20 mouse cellular contexts compared by ENCODE assay signal in the genomic region with DNA sequence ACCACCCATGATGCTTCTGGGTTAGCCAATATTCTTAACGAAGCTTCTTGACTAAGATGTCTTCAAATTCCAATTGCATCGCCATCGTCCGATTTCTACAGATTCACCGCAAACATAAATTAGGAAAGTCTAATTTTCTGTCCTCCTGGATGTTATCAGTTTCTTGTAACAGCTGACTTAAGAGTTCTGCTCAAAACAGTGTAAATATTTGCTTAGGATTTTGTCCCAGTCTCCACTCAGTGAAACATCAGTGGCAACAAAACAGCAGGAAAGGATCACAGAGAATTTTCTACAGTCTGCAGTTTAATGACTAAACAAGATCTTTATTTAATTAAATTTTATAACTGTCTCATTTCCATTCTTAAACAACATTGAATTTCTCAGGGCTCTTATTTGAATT.
DNase-seq lines count a peak whose midpoint lies in the region; ATAC-seq and TF ChIP-seq lines count a peak whose summit lies in the region.
"Had no signal": no experiment of that assay in that cellular context is flagged by ENCODE, and none has a peak within 500 bp of the region (broad histone marks: within the 10 kb centered on the region; RNA-seq: fewer than 3 reads in every experiment).

No protein-coding gene starts in this region.

- 60% methylated on average over 5 of the region's 5 CpGs for WGBS in heart, adult 2 months
- WGBS in intestine, embryonic 16.5 days = 66% methylated on average over 5 of the region's 5 CpGs
- 65% methylated on average over 5 of the region's 5 CpGs for WGBS in intestine, postnatal 0 days
- 75% methylated on average over 5 of the region's 5 CpGs for WGBS in liver, adult 2 months
- WGBS in liver, postnatal 0 days (ENCODE audit: insufficient replicate concordance) = 87% methylated on average over 5 of the region's 5 CpGs
- 62% methylated on average over 5 of the region's 5 CpGs for WGBS in stomach, embryonic 15.5 days

- H3K27me3 ChIP-seq in heart, adult 2 months (ENCODE audit: control insufficient read depth, insufficient read depth, low read length) = no peaks in the 10 kb centered on the region
- no peaks in the 10 kb centered on the region for H3K27me3 ChIP-seq in intestine, embryonic 16.5 days (replicated peaks; ENCODE audit: control insufficient read depth, insufficient read depth, low read length)
- no peaks in the 10 kb centered on the region for H3K27me3 ChIP-seq in intestine, postnatal 0 days (replicated peaks; ENCODE audit: control insufficient read depth, insufficient read depth, low read length)
- H3K27me3 ChIP-seq in liver, adult 2 months (ENCODE audit: control insufficient read depth, insufficient read depth, low read length) = no peaks in the 10 kb centered on the region
- H3K27me3 ChIP-seq in liver, postnatal 0 days (ENCODE audit: insufficient read depth, low read length) = no peaks in the 10 kb centered on the region
- no peaks in the 10 kb centered on the region for H3K27me3 ChIP-seq in stomach, embryonic 15.5 days (replicated peaks)
- H3K27me3 ChIP-seq: hindbrain, embryonic 12.5 days; limb, embryonic 15.5 days; midbrain, embryonic 13.5 days; neural tube, embryonic 12.5 days had no signal

- no peak for TF ChIP-seq CTCF in heart, adult 2 months (IDR thresholded peaks at IDR 0.05)
- TF ChIP-seq CTCF in intestine, postnatal 0 days (IDR thresholded peaks at IDR 0.05; ENCODE audit: low read depth) = no peak
- no peak for TF ChIP-seq CTCF in liver, adult 2 months (IDR thresholded peaks at IDR 0.05; ENCODE audit: low read depth, low read length)
- TF ChIP-seq CTCF in liver, postnatal 0 days (IDR thresholded peaks at IDR 0.05; ENCODE audit: low read depth) = no peak

- peak overlapping the region; percentile 44 for H3K27ac ChIP-seq in heart, adult 2 months
- peak overlapping the region; percentile 28; the same call in 1 of the 2 replicates for H3K27ac ChIP-seq in intestine, embryonic 16.5 days (ENCODE audit: low read length)
- H3K27ac ChIP-seq in intestine, postnatal 0 days (ENCODE audit: low read depth, low read length) = no peak overlapping the region
- H3K27ac ChIP-seq in liver, adult 2 months (replicated peaks; ENCODE audit: insufficient read depth, low read depth, low read length) = no peak overlapping the region
- no peak overlapping the region for H3K27ac ChIP-seq in liver, postnatal 0 days (ENCODE audit: low read depth)
- 0 out of 2 replicates have a peak overlapping the region, but pooled peaks have one; percentile 60 for H3K27ac ChIP-seq in stomach, embryonic 15.5 days
- H3K27ac ChIP-seq: hindbrain, embryonic 12.5 days; midbrain, embryonic 13.5 days; neural tube, embryonic 12.5 days had no signal

- H3K36me3 ChIP-seq in heart, adult 2 months (ENCODE audit: control insufficient read depth, insufficient read depth, low read length) = no peaks in the 10 kb centered on the region; the same call in 1 of the 2 replicates
- no peaks in the 10 kb centered on the region for H3K36me3 ChIP-seq in intestine, embryonic 16.5 days (ENCODE audit: control insufficient read depth, insufficient read depth, low read length)
- H3K36me3 ChIP-seq in intestine, postnatal 0 days (ENCODE audit: control insufficient read depth, insufficient read depth) = no peaks in the 10 kb centered on the region
- H3K36me3 ChIP-seq in liver, adult 2 months (ENCODE audit: control insufficient read depth, insufficient read depth, low read length) = no peaks in the 10 kb centered on the region
- no peaks in the 10 kb centered on the region for H3K36me3 ChIP-seq in liver, postnatal 0 days (replicated peaks; ENCODE audit: insufficient read depth, low read length)
- no peaks in the 10 kb centered on the region for H3K36me3 ChIP-seq in stomach, embryonic 15.5 days
- H3K36me3 ChIP-seq: G1E; hindbrain, embryonic 12.5 days; limb, embryonic 15.5 days; midbrain, embryonic 13.5 days; neural tube, embryonic 12.5 days had no signal

- H3K9me3 ChIP-seq in intestine, embryonic 16.5 days (ENCODE audit: control insufficient read depth, low read length) = no peaks in the 10 kb centered on the region
- no peaks in the 10 kb centered on the region for H3K9me3 ChIP-seq in intestine, postnatal 0 days (ENCODE audit: control insufficient read depth)
- no peaks in the 10 kb centered on the region for H3K9me3 ChIP-seq in liver, postnatal 0 days (ENCODE audit: low read length)
- H3K9me3 ChIP-seq in stomach, embryonic 15.5 days = no peaks in the 10 kb centered on the region
- H3K9me3 ChIP-seq: hindbrain, embryonic 12.5 days; limb, embryonic 15.5 days; midbrain, embryonic 13.5 days; neural tube, embryonic 12.5 days had no signal

- no peak overlapping the region for H3K9ac ChIP-seq in heart, adult 2 months (ENCODE audit: low read depth, low read length)
- H3K9ac ChIP-seq in intestine, embryonic 16.5 days (ENCODE audit: low read depth, low read length) = no peak overlapping the region
- no peak overlapping the region for H3K9ac ChIP-seq in intestine, postnatal 0 days (ENCODE audit: low read depth, low read length)
- no peak overlapping the region for H3K9ac ChIP-seq in liver, adult 2 months (ENCODE audit: low read depth, low read length)
- no peak overlapping the region for H3K9ac ChIP-seq in liver, postnatal 0 days (replicated peaks)
- no peak overlapping the region for H3K9ac ChIP-seq in stomach, embryonic 15.5 days
- H3K9ac ChIP-seq: hindbrain, embryonic 12.5 days; limb, embryonic 15.5 days; midbrain, embryonic 13.5 days; neural tube, embryonic 12.5 days had no signal

- no peaks in the 10 kb centered on the region for H3K79me2 ChIP-seq in heart, adult 2 months (replicated peaks; ENCODE audit: control insufficient read depth, insufficient read depth, low read length)
- no peaks in the 10 kb centered on the region for H3K79me2 ChIP-seq in liver, adult 2 months (ENCODE audit: control insufficient read depth, insufficient read depth, low read length)

- intact Hi-C loops in heart, adult 2 months (cut with DNase I) = no loop called here
- intact Hi-C loops in heart, postnatal 14 days (cut with DNase I) = no loop called here

- TF ChIP-seq EP300 in heart, adult 2 months (IDR thresholded peaks at IDR 0.05; ENCODE audit: insufficient read depth, low read depth, low read length) = no peak
- TF ChIP-seq EP300 in liver, postnatal 0 days (IDR thresholded peaks at IDR 0.05; ENCODE audit: low read depth) = no peak

- TF ChIP-seq POLR2A in heart, adult 2 months (IDR thresholded peaks at IDR 0.05; ENCODE audit: insufficient read depth, low read depth, low read length) = no peak
- TF ChIP-seq POLR2A in liver, adult 2 months (IDR thresholded peaks at IDR 0.05; ENCODE audit: extremely low read depth, insufficient read depth, low read length) = no peak

- ATAC-seq in intestine, embryonic 16.5 days = no peak
- no peak for ATAC-seq in intestine, postnatal 0 days
- no peak for ATAC-seq in liver, postnatal 0 days
- ATAC-seq in stomach, embryonic 15.5 days (ENCODE audit: insufficient read depth, low FRiP score, low read depth) = no peak
- ATAC-seq: activated CD4-positive, CD25-positive, alpha-beta regulatory T cell, adult 4 months; forebrain, embryonic 14.5 days; midbrain, embryonic 13.5 days had no signal

- no peak overlapping the region for H3K4me2 ChIP-seq in intestine, embryonic 16.5 days (ENCODE audit: low read depth, low read length)
- H3K4me2 ChIP-seq in intestine, postnatal 0 days (replicated peaks; ENCODE audit: low read depth) = no peak overlapping the region
- H3K4me2 ChIP-seq in liver, postnatal 0 days (ENCODE audit: low read depth, low read length) = no peak overlapping the region
- no peak overlapping the region for H3K4me2 ChIP-seq in stomach, embryonic 15.5 days
- H3K4me2 ChIP-seq: heart, embryonic 11.5 days; hindbrain, embryonic 12.5 days; limb, embryonic 15.5 days; midbrain, embryonic 13.5 days; neural tube, embryonic 12.5 days had no signal

- H3K4me1 ChIP-seq in heart, adult 2 months (ENCODE audit: control insufficient read depth, insufficient read depth, low read length) = peaks cover 4% of the 10 kb centered on the region
- H3K4me1 ChIP-seq in intestine, embryonic 16.5 days (ENCODE audit: control insufficient read depth, insufficient read depth, low read length) = peaks cover 12% of the 10 kb centered on the region
- H3K4me1 ChIP-seq in intestine, postnatal 0 days (replicated peaks; ENCODE audit: control insufficient read depth, insufficient read depth, low read length) = no peaks in the 10 kb centered on the region; the same call in 1 of the 2 replicates
- no peaks in the 10 kb centered on the region for H3K4me1 ChIP-seq in liver, adult 2 months (ENCODE audit: control insufficient read depth, insufficient read depth, low read length)
- no peaks in the 10 kb centered on the region for H3K4me1 ChIP-seq in liver, postnatal 0 days (ENCODE audit: insufficient read depth)
- H3K4me1 ChIP-seq in stomach, embryonic 15.5 days = peaks cover 8% of the 10 kb centered on the region
- H3K4me1 ChIP-seq: hindbrain, embryonic 12.5 days; midbrain, embryonic 13.5 days; neural tube, embryonic 12.5 days had no signal

- H3K4me3 ChIP-seq in heart, adult 2 months = no peak overlapping the region
- H3K4me3 ChIP-seq in intestine, embryonic 16.5 days (ENCODE audit: low read length) = no peak overlapping the region
- H3K4me3 ChIP-seq in intestine, postnatal 0 days (ENCODE audit: low read depth, low read length) = no peak overlapping the region
- no peak overlapping the region for H3K4me3 ChIP-seq in liver, adult 2 months (ENCODE audit: insufficient read depth, low read depth, low read length)
- no peak overlapping the region for H3K4me3 ChIP-seq in liver, postnatal 0 days (ENCODE audit: low read depth, low read length)
- H3K4me3 ChIP-seq in stomach, embryonic 15.5 days (replicated peaks) = no peak overlapping the region
- H3K4me3 ChIP-seq: hindbrain, embryonic 12.5 days; limb, embryonic 15.5 days; midbrain, embryonic 13.5 days; neural tube, embryonic 12.5 days had no signal

- no peak for DNase-seq in heart, adult 2 months
- DNase-seq in heart, postnatal 14 days = no peak
- peak; percentile 33 for DNase-seq in liver, adult 2 months (ENCODE audit: extremely low read depth, low read depth, low spot score)
- no peak for DNase-seq in liver, postnatal 0 days
- DNase-seq: adrenal gland, postnatal 10 days; cerebellum, adult 9-10 months; gastrocnemius, postnatal 10 days; right cerebral cortex, postnatal 4 days; thymus, postnatal 36 days had no signal

Comparison
In these comparisons a context has a peak if more than half of its experiments do, and no peak if none do; other contexts are left out.
1. H3K27ac ChIP-seq: peak in heart, adult 2 months (single experiment), intestine, embryonic 16.5 days (single experiment) and stomach, embryonic 15.5 days (single experiment); none in intestine, postnatal 0 days (single experiment), liver, adult 2 months (single experiment) and liver, postnatal 0 days (single experiment).